Mouse (Mus musculus): ENCODE data around the gene Flot2.
A peak's percentile ranks its signal among the peaks of the same experiment; 100 is the strongest.
"Not testable (repeated sequence)": the region's sequence is repeated elsewhere in the genome, so short reads cannot be mapped to it uniquely, and the experiment has no call there.

Flot2 gene

GRCm38 (mm10) chr11:78037831-78038752, at the start of gene Flot2:
TSS of gene Flot2 (plus strand) at chr11:78037931.
- DNase-seq (ENCODE audit: low read depth, low spot score), result peak; percentile 52

GRCm38 (mm10) chr11:77989071-77989690, 48.5 kb upstream of the Flot2 start:
- no peak for DNase-seq (ENCODE audit: low read depth, low spot score)

GRCm38 (mm10) chr11:77995556-77995955, 42.2 kb upstream of the Flot2 start:
- DNase-seq (ENCODE audit: low read depth, low spot score), result no peak

GRCm38 (mm10) chr11:78006446-78006845, 31.3 kb upstream of the Flot2 start:
- DNase-seq (ENCODE audit: low read depth, low spot score), result no peak

GRCm38 (mm10) chr11:78019676-78020075, 18.1 kb upstream of the Flot2 start:
- DNase-seq (ENCODE audit: low read depth, low spot score), result peak; percentile 85

GRCm38 (mm10) chr11:78023607-78024006, 14.1 kb upstream of the Flot2 start:
- DNase-seq (ENCODE audit: low read depth, low spot score), result peak; percentile 43

GRCm38 (mm10) chr11:78029240-78029639, 8.5 kb upstream of the Flot2 start:
- no peak for DNase-seq (ENCODE audit: low read depth, low spot score)

GRCm38 (mm10) chr11:78030600-78030999, 7.1 kb upstream of the Flot2 start:
- DNase-seq (ENCODE audit: low read depth, low spot score), result no peak

- no peak for DNase-seq (ENCODE audit: low read depth, low spot score)
Measured at GRCm38 (mm10) chr11:78031389-78031788, 6.3 kb upstream of the Flot2 start.

GRCm38 (mm10) chr11:78031947-78032808, 5.6 kb upstream of the Flot2 start, which contains the start of gene Dhrs13:
TSS of gene Dhrs13 (plus strand) at chr11:78032280.
- DNase-seq (ENCODE audit: low read depth, low spot score), result peak; percentile 95

- no peak for DNase-seq (ENCODE audit: low read depth, low spot score)
Measured at GRCm38 (mm10) chr11:78032809-78033195, 4.9 kb upstream of the Flot2 start.

GRCm38 (mm10) chr11:78033931-78034617, 3.7 kb upstream of the Flot2 start:
- DNase-seq (ENCODE audit: low read depth, low spot score), result no peak

- DNase-seq (ENCODE audit: low read depth, low spot score), result no peak
Measured at GRCm38 (mm10) chr11:78036791-78037190, 940 bp upstream of the Flot2 start.

- no peak for DNase-seq (ENCODE audit: low read depth, low spot score)
Measured at GRCm38 (mm10) chr11:78040878-78041277, 3.1 kb downstream of the Flot2 start.

GRCm38 (mm10) chr11:78042290-78042870, 4.6 kb downstream of the Flot2 start:
- not testable (repeated sequence) for DNase-seq (ENCODE audit: low read depth, low spot score)

GRCm38 (mm10) chr11:78044758-78045251, 7.1 kb downstream of the Flot2 start:
- no peak for DNase-seq (ENCODE audit: low read depth, low spot score)

GRCm38 (mm10) chr11:78048637-78049036, 10.9 kb downstream of the Flot2 start:
- DNase-seq (ENCODE audit: low read depth, low spot score), result not testable (repeated sequence)

- no peak for DNase-seq (ENCODE audit: low read depth, low spot score)
Measured at GRCm38 (mm10) chr11:78053078-78053477, 15.3 kb downstream of the Flot2 start.

GRCm38 (mm10) chr11:78056946-78057345, 19.2 kb downstream of the Flot2 start:
- no peak for DNase-seq (ENCODE audit: low read depth, low spot score)

Measured in mesoderm, embryonic 11.5 days (tissue).